Mouse (Mus musculus) MEL (cell line): ENCODE measurements at regions not wholly inside any gene's neighbourhood (a gene's known extent, or its start where the extent isn't known, plus 50 kb on each side); places are given as distances from the start of the nearest gene placed in this dataset.

ENCODE experiments used
- DNase-seq: peaks from one replicate; pipeline ENCODE4 v3.0.0; 2011; ENCODE audit warnings: low read depth, low spot score
- H3K27ac ChIP-seq: 2 replicates; pipeline ENCODE4 v1.5.1; 2012; ENCODE audit warnings: low read depth, mild to moderate bottlenecking, control low read depth, low read length, moderate library complexity; ENCODE audit not compliant: control insufficient read depth
- H3K27me3 ChIP-seq, 2 experiments: fragments of 150-350 bp in 1 of 2; sonication (generic) in 1 of 2; 2 replicates each; pipeline ENCODE4 v1.6.1; 2012; ENCODE audit warnings: low read length in 2 of 2, mild to moderate bottlenecking in 2 of 2, improper control_type of control experiment in 1 of 2, moderate library complexity in 1 of 2; ENCODE audit not compliant: insufficient read depth in 2 of 2, control insufficient read depth in 1 of 2
- H3K36me3 ChIP-seq, 2 experiments: 2 replicates each; pipeline ENCODE4 v1.6.1; 2012 to 2014; ENCODE audit warnings: low read length in 2 of 2, improper control_type of control experiment in 1 of 2, inconsistent platforms in 1 of 2, mild to moderate bottlenecking in 1 of 2; ENCODE audit not compliant: insufficient read depth in 2 of 2, control insufficient read depth in 1 of 2
- H3K4me1 ChIP-seq, 2 experiments: fragments of 150-350 bp in 1 of 2; sonication (generic) in 1 of 2; 2 replicates each; pipeline ENCODE4 v1.6.1; 2012; ENCODE audit warnings: low read length in 2 of 2, improper control_type of control experiment in 1 of 2, mild to moderate bottlenecking in 1 of 2; ENCODE audit not compliant: insufficient read depth in 2 of 2, control insufficient read depth in 1 of 2
- H3K4me3 ChIP-seq, 2 experiments: fragments of 150-350 bp in 1 of 2; sonication (generic) in 1 of 2; 2 replicates each; pipeline ENCODE4 v1.5.1; 2012; ENCODE audit warnings: low read depth in 2 of 2, low read length in 2 of 2, mild to moderate bottlenecking in 2 of 2, moderate library complexity in 2 of 2, control low read depth in 1 of 2, improper control_type of control experiment in 1 of 2; ENCODE audit not compliant: control insufficient read depth in 1 of 2, insufficient read depth in 1 of 2
- H3K79me2 ChIP-seq: 2 replicates; pipeline ENCODE4 v1.6.1; 2012; ENCODE audit warnings: mild to moderate bottlenecking, low read length, moderate library complexity; ENCODE audit not compliant: control insufficient read depth, poor library complexity, insufficient read depth
- H3K9ac ChIP-seq: 2 replicates; pipeline ENCODE4 v1.6.1; 2012; ENCODE audit warnings: low read depth, mild to moderate bottlenecking, control low read depth, low read length, moderate library complexity; ENCODE audit not compliant: control insufficient read depth, poor library complexity, severe bottlenecking
- H3K9me3 ChIP-seq: fragments of 150-350 bp; sonication (generic); replicated peaks from 2 replicates; pipeline ENCODE4 v1.6.1; 2012; ENCODE audit warnings: mild to moderate bottlenecking, low read length, improper control_type of control experiment, moderate library complexity; ENCODE audit not compliant: insufficient read depth
- BHLHE40 ChIP-seq: IDR thresholded peaks from 2 replicates; pipeline ENCODE4 v1.6.1; 2012; ENCODE audit warnings: low read depth, mild to moderate bottlenecking, inconsistent platforms, low read length, improper control_type of control experiment, borderline replicate concordance
- CTCF ChIP-seq, 3 experiments: IDR thresholded peaks in 2 of 3; conservative IDR thresholded peaks in 1 of 3; 2 replicates each; pipeline ENCODE4 v1.5.1; 2011 to 2012; ENCODE audit warnings: low read length in 3 of 3, low read depth in 2 of 3, mild to moderate bottlenecking in 2 of 3, improper control_type of control experiment in 1 of 3, inconsistent platforms in 1 of 3, mixed read lengths in 1 of 3, moderate library complexity in 1 of 3; ENCODE audit not compliant: control insufficient read depth in 1 of 3, insufficient read depth in 1 of 3, poor library complexity in 1 of 3, severe bottlenecking in 1 of 3
- ELF1 ChIP-seq: IDR thresholded peaks from 2 replicates; pipeline ENCODE4 v1.6.1; 2014; ENCODE audit warnings: low read depth, mild to moderate bottlenecking, inconsistent platforms, low read length, improper control_type of control experiment, moderate library complexity
- ETS1 ChIP-seq: IDR thresholded peaks from 2 replicates; pipeline ENCODE4 v1.6.1; 2012; ENCODE audit warnings: low read depth, mild to moderate bottlenecking, inconsistent platforms, low read length, improper control_type of control experiment, moderate library complexity
- KAT2A ChIP-seq: conservative IDR thresholded peaks from 2 replicates; pipeline ENCODE4 v1.6.1; 2012; ENCODE audit warnings: low read depth, low read length, improper control_type of control experiment, inconsistent platforms
- MAX ChIP-seq: IDR thresholded peaks from 2 replicates; pipeline ENCODE4 v1.6.1; 2011; ENCODE audit warnings: low read length, improper control_type of control experiment
- MEF2A ChIP-seq: IDR thresholded peaks from 2 replicates; pipeline ENCODE4 v1.6.1; 2014; ENCODE audit warnings: low read depth, mild to moderate bottlenecking, inconsistent platforms, low read length, improper control_type of control experiment; ENCODE audit not compliant: poor library complexity, insufficient replicate concordance, severe bottlenecking; ENCODE audit errors: extremely low read depth
- NELFE ChIP-seq: IDR thresholded peaks from 2 replicates; pipeline ENCODE4 v1.6.1; 2011; ENCODE audit warnings: low read depth, low read length, improper control_type of control experiment
- NRF1 ChIP-seq: IDR thresholded peaks from 2 replicates; pipeline ENCODE4 v1.6.1; 2014; ENCODE audit warnings: low read depth, mild to moderate bottlenecking, inconsistent platforms, low read length, improper control_type of control experiment, moderate library complexity; ENCODE audit not compliant: poor library complexity, insufficient read depth, severe bottlenecking
- POLR2A ChIP-seq, 2 experiments: IDR thresholded peaks; 2 replicates each; pipeline ENCODE4 v1.6.1; 2011 to 2012; ENCODE audit warnings: low read length in 2 of 2, mild to moderate bottlenecking in 2 of 2, control low read depth in 1 of 2, improper control_type of control experiment in 1 of 2, low read depth in 1 of 2, moderate library complexity in 1 of 2; ENCODE audit not compliant: control insufficient read depth in 1 of 2, insufficient read depth in 1 of 2, poor library complexity in 1 of 2
- POLR2AphosphoS2 ChIP-seq: IDR thresholded peaks from 2 replicates; pipeline ENCODE4 v1.6.1; 2011; ENCODE audit warnings: low read length, improper control_type of control experiment
- POLR2AphosphoS5 ChIP-seq: IDR thresholded peaks from 2 replicates; pipeline ENCODE4 v1.6.1; 2012; ENCODE audit warnings: low read depth, borderline replicate concordance, mild to moderate bottlenecking, inconsistent platforms, low read length, moderate library complexity, mixed read lengths
- SIN3A ChIP-seq: IDR thresholded peaks from 2 replicates; pipeline ENCODE4 v1.6.1; 2012; ENCODE audit warnings: low read length, improper control_type of control experiment, inconsistent platforms
- SMC3 ChIP-seq: IDR thresholded peaks from 2 replicates; pipeline ENCODE4 v1.6.1; 2011; ENCODE audit warnings: low read depth, low read length, improper control_type of control experiment
- TBP ChIP-seq: IDR thresholded peaks from 2 replicates; pipeline ENCODE4 v1.8.0; 2011; ENCODE audit warnings: low read depth, low read length, improper control_type of control experiment
- USF2 ChIP-seq, 2 experiments: IDR thresholded peaks; 2 replicates each; pipeline ENCODE4 v1.6.1; 2011 to 2012; ENCODE audit warnings: improper control_type of control experiment in 2 of 2, low read length in 2 of 2, borderline replicate concordance in 1 of 2, inconsistent platforms in 1 of 2, low read depth in 1 of 2, mild to moderate bottlenecking in 1 of 2; ENCODE audit not compliant: insufficient read depth in 1 of 2
- ZC3H11A ChIP-seq: IDR thresholded peaks from 2 replicates; pipeline ENCODE4 v1.6.1; 2012; ENCODE audit warnings: low read depth, mild to moderate bottlenecking, inconsistent platforms, low read length, improper control_type of control experiment
- ZKSCAN1 ChIP-seq: IDR thresholded peaks from 2 replicates; pipeline ENCODE4 v1.6.1; 2012; ENCODE audit warnings: low read depth, mild to moderate bottlenecking, inconsistent platforms, low read length, improper control_type of control experiment, moderate library complexity
- ZNF384 ChIP-seq: IDR thresholded peaks from 2 replicates; pipeline ENCODE4 v1.6.1; 2012; ENCODE audit warnings: low read depth, mild to moderate bottlenecking, inconsistent platforms, low read length, improper control_type of control experiment

GRCm38 (mm10) chr3:39952103-39952502 lies 579.0 kb upstream of the Intu start:
- Histone ChIP-seq H3K36me3 (no peaks in the 10 kb centered on the region), H3K79me2 (no peaks in the 10 kb centered on the region)
- no peak for TF ChIP-seq NRF1
- no peak for TF ChIP-seq POLR2AphosphoS2
- no peak for TF ChIP-seq SMC3
- TF ChIP-seq ZC3H11A = no peak
- no peak for TF ChIP-seq ZNF384
- no peak for TF ChIP-seq MAX
- TF ChIP-seq POLR2A (IDR thresholded peaks at IDR 0.05; ENCODE audit: control insufficient read depth in 1 of 2, insufficient read depth in 1 of 2, low read depth in 1 of 2, low read length in 2 of 2, poor library complexity in 1 of 2) = no peak
- no peak for TF ChIP-seq POLR2AphosphoS5
- no peak for TF ChIP-seq ETS1
- TF ChIP-seq TBP = no peak
- TF ChIP-seq USF2 (IDR thresholded peaks at IDR 0.05; ENCODE audit: borderline replicate concordance in 1 of 2, insufficient read depth in 1 of 2, low read depth in 1 of 2, low read length in 2 of 2) = no peak
- no peak for TF ChIP-seq BHLHE40
- no peak for TF ChIP-seq CTCF (IDR thresholded peaks at IDR 0.05 in 2 of 3, conservative IDR thresholded peaks at IDR 0.05 in 1 of 3; ENCODE audit: control insufficient read depth in 1 of 3, insufficient read depth in 1 of 3, low read depth in 2 of 3, low read length in 3 of 3, poor library complexity in 1 of 3, severe bottlenecking in 1 of 3)
- no peak for TF ChIP-seq NELFE
- TF ChIP-seq KAT2A = no peak
- no peak for TF ChIP-seq ZKSCAN1
- TF ChIP-seq ELF1 = no peak
- TF ChIP-seq MEF2A = no peak
- TF ChIP-seq, all 39 proteins: peak for 0
- Histone ChIP-seq H3K9ac (no peak overlapping the region), H3K9me3 (no peaks in the 10 kb centered on the region), H3K4me1 (no peaks in the 10 kb centered on the region), H3K4me3 (no peak overlapping the region), H3K27me3 (no peaks in the 10 kb centered on the region), H3K27ac (no peak overlapping the region)
- DNase-seq = no peak

DNA sequence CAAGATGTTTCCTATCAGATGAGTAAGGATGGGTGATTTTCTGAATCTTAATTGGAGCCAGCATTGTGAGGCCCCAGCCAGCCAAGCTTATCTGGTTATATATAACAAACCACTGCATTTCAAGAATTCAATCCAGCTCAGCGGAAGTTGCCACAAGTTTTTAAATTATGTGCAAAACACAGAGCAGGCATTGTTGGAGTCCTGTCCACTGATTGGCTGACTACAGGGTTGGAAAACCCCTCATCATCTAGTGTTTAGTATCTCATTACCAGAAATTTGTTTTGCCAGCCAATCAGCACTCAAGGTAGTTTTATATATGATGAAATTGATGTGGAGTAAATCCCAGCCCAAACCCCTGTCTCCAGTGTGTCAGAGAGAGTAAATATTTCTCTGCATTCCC lies 578.5 kb upstream of the Intu start:
- Histone ChIP-seq H3K4me1 (no peaks in the 10 kb centered on the region), H3K9ac (no peak overlapping the region), H3K9me3 (no peaks in the 10 kb centered on the region), H3K79me2 (no peaks in the 10 kb centered on the region), H3K27ac (no peak overlapping the region), H3K27me3 (no peaks in the 10 kb centered on the region), H3K4me3 (no peak overlapping the region), H3K36me3 (no peaks in the 10 kb centered on the region)
- no peak for TF ChIP-seq SIN3A
- no peak for DNase-seq
